Mouse (Mus musculus): ENCODE measurements around the gene Pabpc4. TPM values are rescaled to one million over a fixed set of nuclear protein-coding genes. Genes with fewer than 3 reads are reported as not detected.
"Not testable (repeated sequence)": the region's sequence is repeated elsewhere in the genome, so short reads cannot be mapped to it uniquely, and the experiment has no call there.

Pabpc4 gene
- total RNA-seq, 2 experiments from 2014 or later, result 62.6 to 65.5 TPM

DNA sequence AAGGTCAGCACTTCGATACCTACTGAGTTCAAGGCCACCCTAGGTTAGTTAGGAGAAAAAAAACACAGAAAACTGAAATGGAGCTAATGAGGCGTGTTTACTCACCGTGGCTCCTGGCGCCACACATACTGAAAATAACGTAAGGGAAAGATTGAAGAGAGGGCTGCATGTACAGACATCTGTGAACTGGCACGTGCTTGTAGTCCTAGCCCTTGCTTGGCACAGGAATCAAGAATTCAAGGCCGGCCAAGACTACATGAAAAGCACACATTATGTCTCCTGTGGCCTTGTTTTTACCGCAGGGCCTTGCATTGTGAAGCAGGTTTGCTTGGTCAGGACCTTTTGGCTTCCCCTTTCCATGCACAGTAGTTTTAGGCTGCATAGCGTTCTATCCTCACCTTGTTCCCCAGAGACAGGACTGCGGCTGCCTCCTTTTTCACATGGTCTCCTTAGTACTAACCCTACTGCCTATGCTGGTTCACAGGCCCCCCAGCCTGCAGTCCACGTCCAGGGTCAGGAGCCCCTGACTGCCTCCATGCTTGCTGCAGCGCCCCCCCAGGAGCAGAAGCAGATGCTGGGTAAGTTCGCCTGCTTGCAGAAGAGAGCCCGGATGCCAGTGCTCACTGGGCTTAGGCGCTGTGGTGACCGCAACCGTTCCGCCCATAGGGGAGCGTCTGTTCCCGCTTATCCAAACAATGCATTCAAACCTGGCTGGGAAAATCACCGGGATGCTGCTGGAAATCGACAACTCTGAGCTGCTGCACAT lies 35.2 kb downstream of the Pabpc4 start:
- intact Hi-C loops (cut with DNase I), result no loop called here
- no peak for DNase-seq

DNA sequence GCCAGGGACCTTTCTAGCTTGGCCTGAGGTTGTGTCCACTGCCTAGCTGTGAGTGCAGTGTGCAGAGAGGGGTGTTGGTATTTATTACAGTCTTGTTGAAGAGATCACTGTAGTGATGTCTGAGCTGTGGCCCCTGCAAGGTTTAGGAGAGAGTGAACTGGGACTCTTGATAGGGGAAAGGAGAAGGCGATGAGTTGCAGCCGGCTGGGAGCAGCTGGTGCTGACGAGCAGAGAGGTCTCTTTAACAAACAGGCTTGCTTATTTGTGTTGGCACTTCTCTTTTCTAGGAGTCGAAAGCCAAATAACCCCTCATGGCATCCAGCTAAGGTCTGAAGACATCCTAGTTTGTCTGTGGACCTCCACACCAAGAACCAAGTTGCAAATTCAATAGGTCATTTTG lies 36.1 kb downstream of the Pabpc4 start:
- intact Hi-C loops (cut with DNase I), result no loop called here
- DNase-seq, result no peak

DNA sequence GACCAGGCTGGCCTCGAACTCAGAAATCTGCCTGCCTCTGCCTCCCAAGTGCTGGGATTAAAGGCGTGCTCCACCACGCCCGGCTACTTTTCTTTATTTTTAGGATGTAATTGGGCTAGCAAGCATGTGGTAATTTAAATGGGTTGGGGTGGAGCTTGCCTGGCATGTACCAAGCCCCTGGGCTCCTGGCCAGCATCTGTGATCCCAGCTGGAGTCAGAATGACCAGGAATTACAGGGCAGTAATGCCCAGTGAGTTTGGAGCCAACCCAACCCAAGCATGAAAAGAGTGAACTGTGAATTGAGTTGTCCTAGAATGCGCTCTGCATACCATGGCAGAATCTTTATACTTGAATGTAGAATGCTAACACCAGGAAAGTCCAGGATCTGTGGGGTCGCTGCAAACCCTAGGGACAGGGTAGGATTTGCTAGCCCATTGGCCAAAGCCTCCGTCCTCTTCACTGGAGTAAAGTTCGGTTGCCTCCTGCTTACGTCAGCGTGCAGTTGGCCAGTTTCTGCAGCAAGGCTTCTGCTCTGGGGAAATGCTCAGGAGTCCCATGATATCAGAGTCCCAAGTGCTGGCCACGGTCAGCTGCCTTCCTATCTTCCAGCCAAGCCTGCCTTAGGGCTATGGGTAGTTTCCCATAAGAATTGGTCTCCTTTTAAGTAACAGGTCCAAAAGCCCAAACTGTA lies 37.0 kb downstream of the Pabpc4 start:
- intact Hi-C loops (cut with DNase I), result no loop called here
- peak; percentile 78 for DNase-seq

DNA sequence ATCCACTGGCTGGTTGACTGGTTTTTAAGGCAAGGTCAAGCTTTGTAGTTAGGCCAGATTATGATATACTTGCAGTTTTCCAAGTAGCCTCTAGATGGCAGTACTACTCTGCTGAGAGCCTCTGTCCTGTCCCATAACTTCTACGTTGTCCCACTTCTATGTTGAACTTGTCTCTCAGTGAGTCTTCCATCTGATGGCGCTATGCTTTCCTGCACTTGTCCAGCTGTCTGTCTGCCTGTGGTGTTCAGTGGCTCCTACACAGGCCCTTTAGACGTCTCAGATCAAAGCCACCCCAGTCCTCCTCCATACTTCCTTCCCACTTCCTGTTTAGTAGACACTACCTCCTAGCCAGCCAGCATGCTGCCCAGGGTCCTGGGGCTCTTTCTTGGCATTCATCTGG lies 43.6 kb downstream of the Pabpc4 start:
- intact Hi-C loops (cut with DNase I), result no loop called here
- DNase-seq, result no peak

DNA sequence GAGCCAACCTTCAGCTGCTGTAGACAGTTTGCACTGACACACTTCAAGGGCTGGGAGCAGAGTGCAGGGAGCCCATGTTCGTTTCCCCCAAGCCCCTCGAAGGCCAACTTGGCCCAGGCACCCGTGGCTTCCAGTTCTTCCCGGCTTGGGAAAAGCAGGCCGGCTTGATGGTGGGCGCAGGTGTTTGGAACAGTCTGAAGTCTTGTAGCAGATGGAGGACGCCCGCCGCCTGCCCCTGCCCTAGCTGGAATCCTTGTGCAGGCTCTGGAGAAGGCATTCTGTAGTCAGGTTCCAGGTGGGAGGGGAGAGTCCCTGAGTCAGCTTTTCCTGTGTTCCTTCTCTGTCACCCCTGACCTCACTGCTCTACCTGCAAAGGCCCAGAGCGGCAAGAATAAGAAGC lies 44.8 kb downstream of the Pabpc4 start:
- intact Hi-C loops (cut with DNase I), result no loop called here
- peak; percentile 75 for DNase-seq

DNA sequence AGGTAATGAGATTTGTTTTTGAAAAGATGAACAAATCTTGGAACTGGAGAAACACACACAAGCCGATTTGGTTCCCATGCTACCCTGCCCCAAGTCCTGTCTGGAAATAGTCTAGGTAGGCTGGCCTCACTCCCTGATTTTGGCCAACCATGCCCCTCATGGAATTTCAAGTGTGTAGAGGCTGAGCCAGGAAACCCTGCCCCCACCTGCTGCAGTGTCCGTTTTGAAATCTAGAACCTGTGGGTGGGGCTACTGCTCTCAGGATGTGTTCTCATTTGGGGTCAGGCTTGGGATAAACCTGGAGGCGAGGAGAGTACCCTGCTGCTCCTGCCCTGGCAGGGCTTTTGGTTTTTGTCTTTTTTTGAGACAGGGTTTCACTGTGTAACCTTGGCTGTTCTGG lies 46.1 kb downstream of the Pabpc4 start:
- DNase-seq, result no peak
- intact Hi-C loops (cut with DNase I), result no loop called here

DNA sequence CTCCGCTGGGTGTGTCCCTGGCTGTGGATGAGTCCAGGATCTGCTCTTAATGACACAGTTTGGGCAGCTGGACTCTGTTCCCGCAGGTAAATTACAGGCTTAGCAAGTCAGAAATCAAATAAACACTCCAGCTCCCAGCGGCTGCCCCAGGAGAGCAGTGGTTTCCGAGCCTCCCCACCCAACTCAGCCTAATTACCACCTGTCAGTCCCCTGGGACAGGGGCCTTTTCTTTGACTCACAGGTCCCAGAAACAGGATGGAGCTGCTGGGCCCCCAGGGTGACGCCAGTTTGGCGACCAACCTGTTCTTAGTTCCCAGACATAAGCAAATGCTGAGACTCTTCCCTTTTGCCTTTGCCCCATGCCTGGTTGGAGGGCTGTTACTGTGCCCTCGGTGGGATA lies 49.7 kb downstream of the Pabpc4 start:
- intact Hi-C loops (cut with DNase I), result no loop called here
- no peak for DNase-seq

DNA sequence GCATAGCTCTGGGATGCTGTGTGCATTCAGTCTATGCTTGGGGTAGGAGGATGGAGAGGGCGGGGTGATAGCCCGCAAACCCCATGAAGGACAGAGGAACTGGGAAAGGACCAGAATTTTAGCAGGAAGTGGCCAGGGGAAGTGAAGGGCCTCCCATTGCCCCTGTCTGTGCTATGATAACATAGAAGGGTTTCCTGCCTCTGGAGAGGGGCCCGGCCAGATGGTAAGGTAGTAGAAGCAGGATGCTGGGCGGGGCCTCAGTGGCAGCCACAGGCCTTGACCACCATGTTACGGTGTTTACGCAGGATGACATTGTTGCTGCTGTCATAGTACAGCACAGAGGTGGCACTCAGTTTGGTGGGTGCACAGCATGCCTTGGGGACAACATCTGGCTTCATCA lies 50.9 kb downstream of the Pabpc4 start:
- no peak for DNase-seq
- intact Hi-C loops (cut with DNase I), result no loop called here

DNA sequence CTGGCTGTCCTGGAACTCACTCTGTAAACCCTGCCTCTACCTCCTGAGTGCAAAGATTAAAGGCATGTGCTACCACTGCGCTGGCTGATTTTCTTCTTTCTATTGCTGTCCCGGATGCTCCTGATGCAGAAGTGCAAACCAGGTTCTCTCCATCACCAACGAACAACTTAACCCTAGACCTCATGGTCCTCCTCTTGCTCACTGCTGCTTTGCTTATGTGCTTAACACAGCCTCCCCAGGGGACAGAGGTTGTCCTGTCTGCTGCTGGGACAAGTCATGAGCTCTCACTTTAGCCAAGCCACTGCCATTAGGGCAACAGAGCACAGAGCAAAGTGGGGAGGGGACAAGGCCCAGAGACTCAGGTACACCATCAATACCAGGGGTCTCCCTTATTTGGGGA lies 52.3 kb downstream of the Pabpc4 start:
- intact Hi-C loops (cut with DNase I), result no loop called here
- DNase-seq, result no peak

DNA sequence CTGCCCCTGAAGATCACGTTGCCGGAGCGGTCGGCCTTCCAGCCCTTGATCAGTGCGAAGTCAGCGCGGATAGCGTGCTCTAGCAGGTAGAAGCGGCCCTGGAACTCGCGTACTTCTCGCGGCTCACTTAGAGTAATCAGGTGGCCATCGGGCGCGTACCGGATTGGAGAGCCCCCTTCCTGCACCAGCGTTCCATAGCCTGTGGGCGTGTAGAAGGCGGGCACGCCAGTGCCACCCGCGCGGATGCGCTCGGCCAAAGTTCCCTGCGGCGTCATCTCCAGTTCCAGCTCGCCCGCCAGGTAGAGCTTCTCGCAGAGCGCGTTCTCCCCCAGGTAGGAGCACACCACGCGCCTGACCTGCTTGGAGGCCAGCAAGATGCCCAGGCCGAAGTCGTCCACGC lies 60.8 kb downstream of the Pabpc4 start:
- intact Hi-C loops (cut with DNase I); DNase-seq: not testable (repeated sequence)

DNA sequence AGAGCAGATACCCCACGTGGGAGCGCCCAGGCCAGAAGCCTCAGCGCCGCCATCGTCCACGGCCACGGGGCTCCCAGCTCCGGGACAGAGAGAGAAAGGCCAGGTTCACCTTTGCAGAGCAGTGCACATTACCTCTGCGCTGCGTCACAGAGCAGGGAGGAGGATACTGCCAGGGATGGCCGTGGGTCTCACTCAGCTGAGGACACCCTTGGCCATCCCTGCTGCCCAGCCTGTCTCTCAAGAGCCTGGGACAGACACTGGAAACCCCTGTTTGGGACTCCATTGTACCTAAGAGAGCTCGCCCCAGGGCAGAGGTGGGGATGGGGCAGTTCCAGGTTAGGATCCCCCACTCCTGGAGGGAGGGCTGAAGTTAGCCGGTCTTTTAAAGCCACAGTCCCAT lies 61.4 kb downstream of the Pabpc4 start, which contains the start of gene Oxct2a:
Gene Oxct2a, minus strand, starts transcription at position 101 of the 400 bp plus-strand sequence.
- DNase-seq, result no peak

DNA sequence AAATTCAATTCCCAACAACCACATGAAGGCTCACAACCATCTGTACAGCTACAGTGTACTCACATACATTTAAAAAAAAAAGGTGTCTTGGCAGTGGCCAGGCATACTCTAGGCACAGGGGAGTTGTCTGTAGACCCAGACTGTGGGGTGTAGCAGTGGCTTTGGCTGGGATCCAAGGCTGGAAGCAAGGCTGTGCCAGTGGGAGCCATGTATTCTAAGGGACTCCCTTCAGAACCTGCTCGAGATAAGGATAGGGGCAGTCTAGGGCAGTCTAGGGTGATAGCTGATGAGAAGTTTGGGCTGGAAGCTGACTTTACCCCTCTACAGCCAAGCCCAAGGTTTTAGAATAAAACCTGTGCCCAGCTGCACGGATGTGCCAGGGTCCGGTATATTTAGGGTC lies 63.9 kb downstream of the Pabpc4 start:
- no peak for DNase-seq
- intact Hi-C loops (cut with DNase I), result no loop called here

More for the DNA sequence above, 61.4 kb downstream of the Pabpc4 start, which contains the start of gene Oxct2a:
- intact Hi-C loops (cut with DNase I), result no loop called here

DNA sequence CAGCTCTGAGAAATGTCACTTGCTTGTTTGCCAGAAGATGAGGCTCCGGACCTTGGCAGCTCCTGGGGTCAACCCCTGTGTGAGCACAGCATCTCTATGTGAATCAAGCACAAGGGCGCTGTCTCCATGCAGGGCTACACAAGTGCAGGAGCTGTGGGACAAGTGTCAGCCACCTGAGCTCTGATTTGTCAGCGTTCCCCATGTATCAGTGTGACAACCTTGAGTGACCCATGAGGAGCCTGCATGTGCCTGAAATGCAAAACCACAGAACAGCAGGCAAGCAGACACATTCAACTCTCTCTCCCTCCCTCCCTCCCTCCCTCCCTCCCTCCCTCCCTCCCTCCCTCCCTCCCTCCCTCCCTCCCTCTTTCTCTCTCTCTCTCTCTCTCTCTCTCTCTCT lies 65.5 kb downstream of the Pabpc4 start:
- DNase-seq, result no peak
- intact Hi-C loops (cut with DNase I), result no loop called here

DNA sequence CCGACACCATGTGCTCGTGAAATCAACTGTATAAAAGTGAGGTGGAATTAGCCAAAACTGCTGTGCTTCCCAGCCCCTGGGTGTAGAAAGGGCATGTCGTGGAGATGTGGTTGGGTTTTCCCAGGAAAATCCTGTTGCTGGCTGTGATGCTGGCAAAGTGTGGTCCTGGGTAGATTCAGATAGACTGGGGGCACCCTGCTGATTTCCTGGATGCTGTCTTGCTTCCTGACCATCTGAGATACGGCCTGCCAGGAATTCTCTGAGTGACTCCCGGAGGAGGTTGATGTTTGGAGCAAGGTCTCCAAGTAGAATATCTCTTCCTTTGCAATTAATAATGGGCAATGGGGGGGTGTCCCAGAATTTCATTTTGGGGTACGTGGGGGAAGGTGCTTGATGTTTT lies 66.8 kb downstream of the Pabpc4 start:
- DNase-seq, result peak; percentile 37
- intact Hi-C loops (cut with DNase I), result no loop called here

DNA sequence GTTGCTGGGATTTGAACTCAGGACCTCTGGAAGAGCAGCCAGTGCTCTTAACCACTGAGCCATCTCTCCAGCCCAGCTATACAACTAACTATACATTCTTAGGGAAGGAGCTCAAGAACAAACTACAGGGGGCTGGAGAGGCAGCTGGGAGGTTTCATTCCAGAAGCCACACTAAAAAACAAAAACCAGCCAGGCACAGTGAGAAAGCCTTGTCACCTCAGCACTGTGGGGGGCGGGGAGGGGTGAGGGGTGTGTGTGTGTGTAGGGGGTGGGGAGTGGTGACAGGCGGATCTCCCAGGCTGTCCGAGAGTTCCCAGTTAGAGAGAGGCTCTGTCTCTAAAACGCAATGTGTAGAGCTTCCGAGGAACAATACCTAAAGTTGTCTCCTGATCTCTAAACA lies 69.2 kb downstream of the Pabpc4 start:
- DNase-seq, result no peak
- intact Hi-C loops (cut with DNase I), result no loop called here

DNA sequence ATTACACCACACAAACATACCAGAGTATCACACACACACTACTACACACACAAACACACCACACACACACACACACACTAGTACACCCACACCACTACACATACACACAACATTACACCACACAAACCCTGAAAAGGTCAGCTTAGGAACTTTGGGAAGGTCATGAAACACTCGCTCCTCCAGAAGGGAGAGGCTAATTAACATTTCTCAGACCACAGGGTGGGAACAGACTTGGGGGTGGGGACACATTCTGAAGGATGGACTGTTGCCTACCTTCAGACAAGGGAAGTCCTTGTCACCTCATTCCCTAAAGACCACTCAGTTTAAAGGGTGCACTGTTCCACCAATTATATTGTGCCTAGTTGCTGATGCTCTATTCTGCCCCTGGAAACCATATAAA lies 69.8 kb downstream of the Pabpc4 start:
- DNase-seq; intact Hi-C loops (cut with DNase I): not testable (repeated sequence)

DNA sequence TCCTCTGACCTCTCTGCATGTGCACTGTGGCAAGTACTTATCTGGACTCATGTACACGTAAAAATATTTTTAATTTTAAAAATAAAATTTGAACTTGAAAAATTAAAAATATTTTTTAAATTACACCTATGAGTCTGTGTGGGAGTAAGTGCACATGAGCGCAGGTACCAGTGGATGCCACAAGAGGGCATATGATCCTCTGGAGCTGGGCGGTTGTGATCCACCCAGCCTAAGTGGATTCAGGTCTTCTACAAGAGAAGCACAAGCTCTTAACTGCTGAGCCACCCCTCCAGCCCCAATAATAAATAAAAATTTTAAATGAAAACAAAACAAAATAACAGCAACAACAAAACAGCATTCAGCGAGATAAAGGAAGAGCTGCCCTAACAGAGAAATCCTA lies 71.0 kb downstream of the Pabpc4 start:
- DNase-seq, result no peak
- intact Hi-C loops (cut with DNase I), result no loop called here

DNA sequence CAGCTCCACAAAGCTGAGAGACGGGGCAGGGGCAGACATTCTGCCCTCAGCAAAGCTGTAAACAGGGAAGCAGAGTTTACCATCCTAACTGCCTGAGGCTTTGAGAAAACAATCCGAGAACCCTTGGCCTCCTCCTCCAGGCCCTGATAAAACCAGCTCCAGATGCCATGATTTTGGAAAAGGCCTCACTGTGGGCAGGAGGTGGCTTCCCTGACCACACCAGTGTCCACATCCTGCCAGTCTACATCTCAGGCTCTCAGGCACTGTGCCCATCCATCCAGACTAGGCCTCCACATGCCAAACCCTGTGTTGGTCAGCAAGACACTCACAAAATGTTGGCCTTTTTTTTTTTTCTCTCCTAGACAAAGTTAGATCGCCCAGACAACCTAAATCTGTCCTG lies 72.0 kb downstream of the Pabpc4 start:
- DNase-seq, result no peak
- intact Hi-C loops (cut with DNase I), result no loop called here

DNA sequence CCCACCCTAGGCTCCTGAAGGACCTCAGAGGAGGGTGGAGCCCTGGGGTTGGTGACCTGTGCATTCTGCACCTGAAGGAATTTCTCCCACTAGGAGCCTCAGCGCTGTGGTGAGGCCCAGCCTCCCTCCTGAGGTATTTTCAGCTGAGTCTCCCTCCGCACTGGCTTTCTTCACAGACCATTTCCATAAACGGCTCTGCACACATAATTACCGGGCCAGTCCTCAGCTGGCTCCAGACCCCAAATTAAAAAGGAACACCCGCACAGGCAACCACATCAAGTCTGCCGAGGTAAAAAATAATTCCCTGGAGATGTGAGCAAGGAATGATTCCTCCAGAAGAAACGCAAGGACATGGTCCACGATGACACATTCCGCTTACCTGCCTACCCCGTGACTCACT lies 73.1 kb downstream of the Pabpc4 start:
- intact Hi-C loops (cut with DNase I); DNase-seq: not testable (repeated sequence)

DNA sequence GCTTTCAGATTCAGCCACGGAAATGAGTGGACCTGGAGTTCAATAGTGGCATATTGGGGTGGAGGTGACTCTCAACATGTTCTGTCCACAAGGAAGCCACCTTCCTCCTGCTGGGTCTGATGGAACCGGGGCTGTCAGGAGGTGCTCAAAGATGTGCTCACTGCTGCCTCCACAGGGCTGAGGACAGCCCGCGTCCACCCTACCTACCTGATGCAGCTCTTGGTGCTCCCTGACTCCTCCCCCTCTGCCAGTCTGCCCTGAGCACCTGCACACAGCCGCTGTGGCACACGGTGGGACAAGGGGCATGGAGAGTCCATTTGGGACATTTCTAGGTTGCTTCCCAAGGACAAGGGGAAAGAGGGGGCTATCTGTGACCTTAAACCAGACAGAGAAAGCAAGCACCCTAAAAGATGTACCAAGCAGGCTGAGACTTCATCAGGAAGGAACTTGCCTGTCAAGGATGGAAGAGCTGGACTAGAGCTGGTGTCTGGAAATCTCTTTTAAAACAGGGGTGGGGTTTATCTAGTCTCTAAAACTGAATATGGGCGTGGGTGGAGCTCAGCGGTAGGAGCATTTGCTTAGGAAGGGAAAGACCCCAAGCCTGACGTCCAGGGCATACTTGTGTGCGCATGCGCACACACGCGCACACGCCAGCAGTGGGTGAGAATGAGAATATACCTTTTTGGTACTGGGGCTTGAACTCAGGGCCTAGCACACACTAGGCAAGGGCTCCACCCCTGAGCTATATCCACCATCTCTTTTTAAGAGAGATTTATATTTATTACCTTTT lies 73.8 kb downstream of the Pabpc4 start:
- intact Hi-C loops (cut with DNase I), result no loop called here
- no peak for DNase-seq

DNA sequence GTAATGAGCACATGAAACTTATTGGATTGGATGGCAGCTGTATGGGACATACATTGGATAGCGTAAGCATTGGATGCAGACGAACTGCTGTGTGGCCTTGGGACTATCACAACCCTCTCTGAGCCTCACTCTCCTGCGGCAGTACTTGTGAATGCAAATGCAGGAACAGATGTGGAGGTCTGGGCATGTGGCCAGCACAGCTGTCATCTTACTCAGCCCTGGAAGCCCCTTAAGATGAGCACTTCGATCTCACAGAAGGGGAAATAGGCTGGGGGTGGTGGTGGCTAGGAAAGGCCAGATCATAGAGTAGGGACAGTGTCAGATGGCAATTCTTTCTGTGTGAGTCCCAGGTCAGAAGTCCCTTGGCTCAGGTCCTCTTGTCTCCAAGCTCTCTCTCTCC lies 75.5 kb downstream of the Pabpc4 start:
- intact Hi-C loops (cut with DNase I), result no loop called here

DNA sequence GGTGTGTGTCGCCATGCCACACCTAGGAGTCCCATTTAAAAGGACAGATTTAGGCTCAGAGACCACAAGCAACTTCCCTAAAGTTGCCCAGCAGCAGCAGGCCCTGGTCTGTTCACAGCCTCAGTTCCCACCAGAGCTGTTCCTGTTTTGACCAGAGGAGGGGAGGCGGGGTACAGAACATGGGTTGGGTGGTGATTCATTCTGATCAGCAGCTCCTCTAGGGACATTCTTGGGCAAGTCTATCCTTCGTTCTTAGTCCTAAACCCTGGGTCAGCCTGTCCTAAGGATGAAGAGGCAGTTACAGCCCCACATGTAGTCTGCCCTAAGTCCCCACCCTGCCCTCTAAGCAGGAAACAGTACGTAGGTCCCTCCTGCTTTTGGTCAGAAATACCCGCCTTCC lies 78.1 kb downstream of the Pabpc4 start:
- no peak for DNase-seq
- intact Hi-C loops (cut with DNase I), result no loop called here

More for the DNA sequence above, 75.5 kb downstream of the Pabpc4 start:
- no peak for DNase-seq
